Mouse (Mus musculus): Measurements from ENCODE around the gene Emc6. TPM values are rescaled to one million over a fixed set of nuclear protein-coding genes. Genes with fewer than 3 reads are reported as not detected.

Gene Emc6
- polyA plus RNA-seq, 1 experiment from 2014 or later, result 123 TPM

- 50% methylated on average over 4 of the region's 4 CpGs for WGBS
- DNase-seq (ENCODE audit: low spot score) (peak; percentile 78), ATAC-seq (replicated peaks; ENCODE audit: low FRiP score, low TSS enrichment, low read depth) (no peak; the same call in 1 of the 2 replicates)
- peaks cover 8% of the 10 kb centered on the region for H3K4me1 ChIP-seq (replicated peaks; ENCODE audit: control insufficient read depth, insufficient read depth, low read length)
- H3K27me3 ChIP-seq (replicated peaks; ENCODE audit: control insufficient read depth, insufficient read depth, low read length), result no peaks in the 10 kb centered on the region
- H3K36me3 ChIP-seq (ENCODE audit: control insufficient read depth, insufficient read depth, low read length), result peaks cover 16% of the 10 kb centered on the region
- no peak overlapping the region for H3K27ac ChIP-seq (ENCODE audit: low read depth)
- H3K4me3 ChIP-seq (ENCODE audit: low read depth, low read length), result no peak overlapping the region
- no peaks in the 10 kb centered on the region for H3K9me3 ChIP-seq (ENCODE audit: control insufficient read depth, low read length)
- no peak overlapping the region for H3K4me2 ChIP-seq (ENCODE audit: low read length)
- H3K9ac ChIP-seq (ENCODE audit: low read length), result no peak overlapping the region
These were observed 7.6 kb downstream of the Emc6 start for GRCm38 (mm10) chr11:73169231-73169630.

GRCm38 (mm10) chr11:73168576-73168975, 8.3 kb downstream of the Emc6 start:
- H3K9me3 ChIP-seq (ENCODE audit: control insufficient read depth, low read length), result no peaks in the 10 kb centered on the region
- no peak overlapping the region for H3K9ac ChIP-seq (ENCODE audit: low read length)
- peaks cover 8% of the 10 kb centered on the region for H3K4me1 ChIP-seq (replicated peaks; ENCODE audit: control insufficient read depth, insufficient read depth, low read length)
- WGBS, result 79% methylated on average over 6 of the region's 6 CpGs
- H3K4me2 ChIP-seq (ENCODE audit: low read length), result no peak overlapping the region
- H3K36me3 ChIP-seq (ENCODE audit: control insufficient read depth, insufficient read depth, low read length), result peaks cover 12% of the 10 kb centered on the region
- H3K4me3 ChIP-seq (ENCODE audit: low read depth, low read length), result no peak overlapping the region
- H3K27me3 ChIP-seq (replicated peaks; ENCODE audit: control insufficient read depth, insufficient read depth, low read length), result no peaks in the 10 kb centered on the region
- ATAC-seq (replicated peaks; ENCODE audit: low FRiP score, low TSS enrichment, low read depth) (no peak), DNase-seq (ENCODE audit: low spot score) (no peak)
- no peak overlapping the region for H3K27ac ChIP-seq (ENCODE audit: low read depth)

GRCm38 (mm10) chr11:73168071-73168470, 8.8 kb downstream of the Emc6 start:
- no peak overlapping the region for H3K4me3 ChIP-seq (ENCODE audit: low read depth, low read length)
- WGBS, result 82% methylated on average over 8 of the region's 8 CpGs
- H3K27ac ChIP-seq (ENCODE audit: low read depth), result no peak overlapping the region
- H3K4me1 ChIP-seq (replicated peaks; ENCODE audit: control insufficient read depth, insufficient read depth, low read length), result peaks cover 8% of the 10 kb centered on the region
- H3K27me3 ChIP-seq (replicated peaks; ENCODE audit: control insufficient read depth, insufficient read depth, low read length), result no peaks in the 10 kb centered on the region
- no peak overlapping the region for H3K9ac ChIP-seq (ENCODE audit: low read length)
- H3K36me3 ChIP-seq (ENCODE audit: control insufficient read depth, insufficient read depth, low read length), result peaks cover 7% of the 10 kb centered on the region
- DNase-seq (ENCODE audit: low spot score) (no peak), ATAC-seq (replicated peaks; ENCODE audit: low FRiP score, low TSS enrichment, low read depth) (no peak)
- H3K4me2 ChIP-seq (ENCODE audit: low read length), result no peak overlapping the region
- no peaks in the 10 kb centered on the region for H3K9me3 ChIP-seq (ENCODE audit: control insufficient read depth, low read length)

GRCm38 (mm10) chr11:73162284-73162683, 14.6 kb downstream of the Emc6 start:
- Histone ChIP-seq H3K9ac (ENCODE audit: low read length) (no peak overlapping the region), H3K4me3 (ENCODE audit: low read depth, low read length) (no peak overlapping the region), H3K9me3 (ENCODE audit: control insufficient read depth, low read length) (no peaks in the 10 kb centered on the region), H3K4me2 (ENCODE audit: low read length) (no peak overlapping the region), H3K27ac (ENCODE audit: low read depth) (no peak overlapping the region), H3K36me3 (ENCODE audit: control insufficient read depth, insufficient read depth, low read length) (no peaks in the 10 kb centered on the region), H3K27me3 (replicated peaks; ENCODE audit: control insufficient read depth, insufficient read depth, low read length) (peaks cover 27% of the 10 kb centered on the region), H3K4me1 (replicated peaks; ENCODE audit: control insufficient read depth, insufficient read depth, low read length) (peaks cover 5% of the 10 kb centered on the region; the same call in 1 of the 2 replicates)
- DNase-seq (ENCODE audit: low spot score) (no peak), ATAC-seq (replicated peaks; ENCODE audit: low FRiP score, low TSS enrichment, low read depth) (no peak)
- WGBS, result 67% methylated on average over 5 of the region's 5 CpGs

GRCm38 (mm10) chr11:73161616-73162015, 15.2 kb downstream of the Emc6 start:
- Histone ChIP-seq H3K9ac (ENCODE audit: low read length) (no peak overlapping the region), H3K4me1 (replicated peaks; ENCODE audit: control insufficient read depth, insufficient read depth, low read length) (peaks cover 5% of the 10 kb centered on the region; the same call in 1 of the 2 replicates), H3K27me3 (replicated peaks; ENCODE audit: control insufficient read depth, insufficient read depth, low read length) (peaks cover 27% of the 10 kb centered on the region), H3K4me2 (ENCODE audit: low read length) (no peak overlapping the region), H3K36me3 (ENCODE audit: control insufficient read depth, insufficient read depth, low read length) (no peaks in the 10 kb centered on the region), H3K4me3 (ENCODE audit: low read depth, low read length) (no peak overlapping the region), H3K27ac (ENCODE audit: low read depth) (no peak overlapping the region), H3K9me3 (ENCODE audit: control insufficient read depth, low read length) (no peaks in the 10 kb centered on the region)
- 84% methylated on average over 4 of the region's 4 CpGs for WGBS
- DNase-seq (ENCODE audit: low spot score), result no peak
- no peak for ATAC-seq (replicated peaks; ENCODE audit: low FRiP score, low TSS enrichment, low read depth)

- Histone ChIP-seq H3K4me2 (ENCODE audit: low read length) (peak overlapping the region; percentile 83), H3K27ac (ENCODE audit: low read depth) (no peak overlapping the region), H3K27me3 (replicated peaks; ENCODE audit: control insufficient read depth, insufficient read depth, low read length) (peaks cover 27% of the 10 kb centered on the region), H3K4me3 (ENCODE audit: low read depth, low read length) (peak overlapping the region; percentile 38), H3K9ac (ENCODE audit: low read length) (no peak overlapping the region; the same call in 1 of the 2 replicates), H3K36me3 (ENCODE audit: control insufficient read depth, insufficient read depth, low read length) (no peaks in the 10 kb centered on the region), H3K4me1 (replicated peaks; ENCODE audit: control insufficient read depth, insufficient read depth, low read length) (peaks cover 5% of the 10 kb centered on the region; the same call in 1 of the 2 replicates), H3K9me3 (ENCODE audit: control insufficient read depth, low read length) (no peaks in the 10 kb centered on the region)
- 28% methylated on average over 6 of the region's 6 CpGs for WGBS
- DNase-seq (ENCODE audit: low spot score), result no peak
- ATAC-seq (replicated peaks; ENCODE audit: low FRiP score, low TSS enrichment, low read depth), result no peak
These were observed 16.0 kb downstream of the Emc6 start for GRCm38 (mm10) chr11:73160811-73161200.

GRCm38 (mm10) chr11:73159957-73160810, 16.7 kb downstream of the Emc6 start, which contains the start of gene P2rx5:
Gene P2rx5, plus strand, starts transcription at chr11:73160421.
- Histone ChIP-seq H3K9ac (ENCODE audit: low read length) (peak within 1 kb of the TSS; percentile 44; the same call in 1 of the 2 replicates), H3K4me3 (ENCODE audit: low read depth, low read length) (peak within 1 kb of the TSS; percentile 38), H3K27me3 (replicated peaks; ENCODE audit: control insufficient read depth, insufficient read depth, low read length) (peaks cover 27% of the 10 kb centered on the region), H3K27ac (ENCODE audit: low read depth) (no peak within 1 kb of the TSS), H3K4me2 (ENCODE audit: low read length) (peak within 1 kb of the TSS; percentile 83), H3K9me3 (ENCODE audit: control insufficient read depth, low read length) (no peaks in the 10 kb centered on the region), H3K36me3 (ENCODE audit: control insufficient read depth, insufficient read depth, low read length) (no peaks in the 10 kb centered on the region), H3K4me1 (replicated peaks; ENCODE audit: control insufficient read depth, insufficient read depth, low read length) (peaks cover 5% of the 10 kb centered on the region; the same call in 1 of the 2 replicates)
- WGBS, result 2% methylated on average over 49 of the region's 49 CpGs
- DNase-seq (ENCODE audit: low spot score) (peak; percentile 67), ATAC-seq (replicated peaks; ENCODE audit: low FRiP score, low TSS enrichment, low read depth) (peak; percentile 63)

- peaks cover 18% of the 10 kb centered on the region for H3K27me3 ChIP-seq (replicated peaks; ENCODE audit: control insufficient read depth, insufficient read depth, low read length)
- no peak overlapping the region for H3K27ac ChIP-seq (ENCODE audit: low read depth)
- no peak for DNase-seq (ENCODE audit: low spot score)
- H3K4me1 ChIP-seq (replicated peaks; ENCODE audit: control insufficient read depth, insufficient read depth, low read length), result no peaks in the 10 kb centered on the region
- H3K4me3 ChIP-seq (ENCODE audit: low read depth, low read length), result no peak overlapping the region
- no peak overlapping the region for H3K4me2 ChIP-seq (ENCODE audit: low read length)
- H3K36me3 ChIP-seq (ENCODE audit: control insufficient read depth, insufficient read depth, low read length), result no peaks in the 10 kb centered on the region
- H3K9me3 ChIP-seq (ENCODE audit: control insufficient read depth, low read length), result no peaks in the 10 kb centered on the region
- ATAC-seq (replicated peaks; ENCODE audit: low FRiP score, low TSS enrichment, low read depth), result no peak
- no peak overlapping the region for H3K9ac ChIP-seq (ENCODE audit: low read length)
- 72% methylated on average over 6 of the region's 6 CpGs for WGBS
These were observed 21.8 kb downstream of the Emc6 start for GRCm38 (mm10) chr11:73155071-73155470.
